Mouse (Mus musculus) frontal cortex, adult 2 months (tissue): ENCODE results near the gene Piwil4. TPM values are rescaled to one million over a fixed set of nuclear protein-coding genes. Genes with fewer than 3 reads are reported as not detected.
"Not testable (repeated sequence)": the region's sequence is repeated elsewhere in the genome, so short reads cannot be mapped to it uniquely, and the experiment has no call there.

Source experiments
- DNase-seq, 2 experiments: peaks; one replicate each; pipeline ENCODE4 v3.0.0; 2022; ENCODE audit warnings: low spot score in 1 of 2; ENCODE audit errors: extremely low spot score in 1 of 2
- polyA plus RNA-seq: library from polyadenylated mRNA; depleted of rRNA; stranded (reverse); fragments of >200 nt; gene quantifications from 2 replicates; pipeline ENCODE4 v1.2.3, GENCODE M21; 2012

Gene Piwil4
- polyA plus RNA-seq, 1 experiment: 0.16 TPM

GRCm38 (mm10) chr9:14726629-14727028, 13.9 kb downstream of the Piwil4 start:
- DNase-seq: no peak

GRCm38 (mm10) chr9:14726005-14726404, 14.5 kb downstream of the Piwil4 start:
- no peak for DNase-seq

GRCm38 (mm10) chr9:14724755-14725420, 15.6 kb downstream of the Piwil4 start:
- no peak for DNase-seq

- DNase-seq: no peak
Measured at GRCm38 (mm10) chr9:14721610-14722009, 18.9 kb downstream of the Piwil4 start.

GRCm38 (mm10) chr9:14720384-14720783, 20.1 kb downstream of the Piwil4 start:
- no peak for DNase-seq

GRCm38 (mm10) chr9:14718332-14718691, 22.2 kb downstream of the Piwil4 start:
- no peak for DNase-seq

- DNase-seq: no peak
Measured at GRCm38 (mm10) chr9:14717689-14718331, 22.7 kb downstream of the Piwil4 start.

- no peak for DNase-seq
Measured at GRCm38 (mm10) chr9:14715258-14715657, 25.3 kb downstream of the Piwil4 start.

- no peak for DNase-seq
Measured at GRCm38 (mm10) chr9:14710910-14711309, 29.6 kb downstream of the Piwil4 start.

GRCm38 (mm10) chr9:14705321-14706162, 35.0 kb downstream of the Piwil4 start:
- peak in 1 of 2 experiments; percentile 62 for DNase-seq

GRCm38 (mm10) chr9:14700795-14701194, 39.7 kb downstream of the Piwil4 start:
- not testable (repeated sequence) for DNase-seq

GRCm38 (mm10) chr9:14699288-14699640, 41.3 kb downstream of the Piwil4 start:
- no peak for DNase-seq

- DNase-seq: peak; percentile 83 to 98
Measured at GRCm38 (mm10) chr9:14698582-14699287, 41.8 kb downstream of the Piwil4 start.

- no peak for DNase-seq
Measured at GRCm38 (mm10) chr9:14697903-14698302, 42.6 kb downstream of the Piwil4 start.

- no peak for DNase-seq
Measured at GRCm38 (mm10) chr9:14689376-14690108, 51.0 kb downstream of the Piwil4 start.

GRCm38 (mm10) chr9:14684363-14684762, 56.2 kb downstream of the Piwil4 start:
- DNase-seq: no peak

- DNase-seq: no peak
Measured at GRCm38 (mm10) chr9:14682741-14683140, 57.8 kb downstream of the Piwil4 start.

- no peak for DNase-seq
Measured at GRCm38 (mm10) chr9:14680584-14680983, 59.9 kb downstream of the Piwil4 start.

GRCm38 (mm10) chr9:14675707-14676691, 64.5 kb downstream of the Piwil4 start:
- no peak for DNase-seq
